In genomic region chr7:19208944-19209472, GRCm38 (mm10) we compare ENCODE assay signal across 7 mouse cellular contexts. TPM values are rescaled to one million over a fixed set of nuclear protein-coding genes. Genes with fewer than 3 reads are reported as not detected.
A peak's percentile ranks its signal among the peaks of the same experiment; 100 is the strongest.
DNase-seq lines count a peak whose midpoint lies in the region; ATAC-seq and TF ChIP-seq lines count a peak whose summit lies in the region.

No protein-coding gene starts in this region.

- no peak overlapping the region for H3K4me3 ChIP-seq in kidney, adult 2 months (ENCODE audit: insufficient read depth, low read depth, low read length)
- H3K4me3 ChIP-seq in kidney, embryonic 14.5 days (ENCODE audit: low read length): no peak overlapping the region

- 46% methylated on average over 7 of the region's 7 CpGs for WGBS in kidney, adult 2 months
- 51% methylated on average over 7 of the region's 7 CpGs for WGBS in kidney, embryonic 14.5 days

- H3K9me3 ChIP-seq in kidney, embryonic 14.5 days (ENCODE audit: control insufficient read depth, low read length): 0 out of 2 replicates have a peak, but pooled peaks cover 2% of the 10 kb centered on the region

- no peak for ATAC-seq in kidney, embryonic 14.5 days (ENCODE audit: low FRiP score, low TSS enrichment)
- peak; percentile 34; the same call in 1 of the 2 replicates for ATAC-seq in erythroblast, adult 5-6 weeks (replicated peaks; ENCODE audit: low FRiP score, poor library complexity, severe bottlenecking)

- H3K27me3 ChIP-seq in kidney, adult 2 months (replicated peaks; ENCODE audit: control insufficient read depth, insufficient read depth, low read length): no peaks in the 10 kb centered on the region
- no peaks in the 10 kb centered on the region for H3K27me3 ChIP-seq in kidney, embryonic 14.5 days (ENCODE audit: control insufficient read depth, insufficient read depth, low read length)

- no peak for TF ChIP-seq POLR2A in kidney, adult 2 months (IDR thresholded peaks at IDR 0.05; ENCODE audit: low read depth, low read length)

- H3K9ac ChIP-seq in kidney, embryonic 14.5 days (ENCODE audit: low read depth, low read length): no peak overlapping the region

- TF ChIP-seq CTCF in kidney, adult 2 months (conservative IDR thresholded peaks at IDR 0.05; ENCODE audit: insufficient read depth, insufficient read length, low read depth, low read length): peak; percentile 34; the same call in 1 of the 2 replicates

- no peak overlapping the region for H3K27ac ChIP-seq in kidney, adult 2 months (ENCODE audit: insufficient read depth, low read depth, low read length)
- no peak overlapping the region for H3K27ac ChIP-seq in kidney, embryonic 14.5 days (ENCODE audit: low read depth, low read length)

- peak; percentile 66 for DNase-seq in kidney, adult 2 months
- DNase-seq in ES-CJ7 (ENCODE audit: low read depth, low spot score): peak; percentile 77
- DNase-seq in ZHBTc4 (ENCODE audit: low read depth, low spot score): peak; percentile 77
- peak; percentile 78 for DNase-seq in lung, postnatal 14 days
- DNase-seq in thymus, postnatal 4 days: no peak

- no peaks in the 10 kb centered on the region for H3K4me1 ChIP-seq in kidney, adult 2 months (ENCODE audit: control insufficient read depth, insufficient read depth, low read length)
- peaks cover 19% of the 10 kb centered on the region for H3K4me1 ChIP-seq in kidney, embryonic 14.5 days (ENCODE audit: control insufficient read depth, insufficient read depth, low read length)

- H3K36me3 ChIP-seq in kidney, adult 2 months (ENCODE audit: control insufficient read depth, insufficient read depth, low read length): no peaks in the 10 kb centered on the region; the same call in 1 of the 2 replicates
- H3K36me3 ChIP-seq in kidney, embryonic 14.5 days (ENCODE audit: control insufficient read depth, insufficient read depth, low read length): peaks cover 19% of the 10 kb centered on the region

- H3K4me2 ChIP-seq in kidney, embryonic 14.5 days (replicated peaks; ENCODE audit: low read depth, low read length): no peak overlapping the region

RNA-seq across cellular contexts. Expression of gene Gpr4, which starts 3.3 kb away (rescaled TPM):
- polyA plus RNA-seq in kidney, adult 2 months (2012; rRNA removed): 10.1 and 10.8 TPM in 2 replicates
- polyA plus RNA-seq in kidney, embryonic 14.5 days (2014; fragmentation: Nextera tagmentation; extraction: Ambion mirVana): 2.4 and 3.4 TPM in 2 replicates
- 0.19 TPM in 1 of 2 replicates, not detected in the other for total RNA-seq in erythroblast, adult 5-6 weeks (2015; ENCODE audit: low replicate concordance)
- total RNA-seq in erythroblast, adult 5-6 weeks (2017; ENCODE audit: low replicate concordance): not detected in 2 replicates

RNA-seq across cellular contexts. Expression of gene Opa3, which starts 19.1 kb away (rescaled TPM):
- polyA plus RNA-seq in kidney, adult 2 months (2012; rRNA removed): 41.7 and 48.5 TPM in 2 replicates
- polyA plus RNA-seq in kidney, embryonic 14.5 days (2014; fragmentation: Nextera tagmentation; extraction: Ambion mirVana): 33.3 and 44.6 TPM in 2 replicates
- total RNA-seq in erythroblast, adult 5-6 weeks (2015; ENCODE audit: low replicate concordance): 6.5 and 7.7 TPM in 2 replicates
- total RNA-seq in erythroblast, adult 5-6 weeks (2017; ENCODE audit: low replicate concordance): 2.1 and 5.6 TPM in 2 replicates

RNA-seq across cellular contexts. Expression of gene Eml2, which starts 32.8 kb away (rescaled TPM):
- 38.8 and 39.0 TPM in 2 replicates for polyA plus RNA-seq in kidney, adult 2 months (2012; rRNA removed)
- polyA plus RNA-seq in kidney, embryonic 14.5 days (2014; fragmentation: Nextera tagmentation; extraction: Ambion mirVana): 2.8 and 5.7 TPM in 2 replicates
- 1.5 and 2.1 TPM in 2 replicates for total RNA-seq in erythroblast, adult 5-6 weeks (2015; ENCODE audit: low replicate concordance)
- total RNA-seq in erythroblast, adult 5-6 weeks (2017; ENCODE audit: low replicate concordance): 2.8 and 3.7 TPM in 2 replicates

RNA-seq across cellular contexts. Expression of gene Gipr, which starts 43.1 kb away (rescaled TPM):
- 0.13 and 0.20 TPM in 2 replicates for polyA plus RNA-seq in kidney, adult 2 months (2012; rRNA removed)
- polyA plus RNA-seq in kidney, embryonic 14.5 days (2014; fragmentation: Nextera tagmentation; extraction: Ambion mirVana): 0.31 and 0.45 TPM in 2 replicates
- total RNA-seq in erythroblast, adult 5-6 weeks (2015; ENCODE audit: low replicate concordance): 0.42 TPM in 1 of 2 replicates, not detected in the other
- not detected in 2 replicates for total RNA-seq in erythroblast, adult 5-6 weeks (2017; ENCODE audit: low replicate concordance)

RNA-seq across cellular contexts. Expression of gene Snrpd2, which starts 59.5 kb away (rescaled TPM):
- polyA plus RNA-seq in kidney, adult 2 months (2012; rRNA removed): 34.8 and 42.2 TPM in 2 replicates
- 155 and 205 TPM in 2 replicates for polyA plus RNA-seq in kidney, embryonic 14.5 days (2014; fragmentation: Nextera tagmentation; extraction: Ambion mirVana)
- total RNA-seq in erythroblast, adult 5-6 weeks (2015; ENCODE audit: low replicate concordance): 15.0 TPM in 2 replicates
- total RNA-seq in erythroblast, adult 5-6 weeks (2017; ENCODE audit: low replicate concordance): 20.2 and 22.0 TPM in 2 replicates
